Mouse (Mus musculus): ENCODE measurements around the gene Clta. TPM values are rescaled to one million over a fixed set of nuclear protein-coding genes. Genes with fewer than 3 reads are reported as not detected.
A peak's percentile ranks its signal among the peaks of the same experiment; 100 is the strongest.

Clta gene
- total RNA-seq, 1 experiment from 2014 or later = 166 TPM

DNA sequence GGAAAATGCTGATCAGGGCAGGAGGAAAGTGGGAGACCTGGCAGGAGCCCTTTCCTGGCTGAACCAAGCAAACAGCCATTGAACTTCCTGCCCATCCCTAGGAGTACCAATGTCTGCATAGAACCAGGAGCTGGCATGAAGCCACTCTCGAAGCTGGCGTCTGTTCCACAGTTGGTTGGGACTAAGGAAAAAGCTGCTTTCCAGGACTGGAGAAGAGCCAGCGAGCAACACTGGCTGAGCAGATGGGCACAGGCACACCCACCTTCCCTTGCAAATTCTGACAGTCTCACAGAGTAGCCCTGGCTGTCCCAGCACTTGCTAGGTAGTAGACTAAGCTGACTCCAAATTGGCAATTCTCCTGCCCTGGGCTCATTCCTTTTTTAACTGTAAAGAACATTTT lies 24.5 kb upstream of the Clta start:
- DNase-seq = peak; percentile 77

DNA sequence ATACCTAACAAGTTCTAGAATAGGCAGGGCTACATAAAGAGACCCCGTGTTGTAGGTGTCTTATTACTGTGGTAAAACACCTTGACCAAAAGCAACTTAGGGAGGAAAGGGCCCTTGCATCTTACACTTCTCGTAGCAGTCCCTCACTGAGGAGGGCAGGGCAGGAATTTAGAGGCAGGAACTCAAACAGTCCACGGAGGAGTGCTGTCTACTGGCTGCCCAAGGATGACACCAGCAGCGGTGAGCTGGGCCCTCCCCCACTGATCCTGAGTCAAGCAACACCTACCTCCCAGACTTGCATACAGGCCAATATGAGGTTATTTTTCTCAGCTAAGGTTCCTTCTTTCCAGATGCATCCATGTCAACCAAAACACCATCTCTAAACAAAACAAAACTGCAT lies 24.0 kb upstream of the Clta start:
- DNase-seq = no peak

DNA sequence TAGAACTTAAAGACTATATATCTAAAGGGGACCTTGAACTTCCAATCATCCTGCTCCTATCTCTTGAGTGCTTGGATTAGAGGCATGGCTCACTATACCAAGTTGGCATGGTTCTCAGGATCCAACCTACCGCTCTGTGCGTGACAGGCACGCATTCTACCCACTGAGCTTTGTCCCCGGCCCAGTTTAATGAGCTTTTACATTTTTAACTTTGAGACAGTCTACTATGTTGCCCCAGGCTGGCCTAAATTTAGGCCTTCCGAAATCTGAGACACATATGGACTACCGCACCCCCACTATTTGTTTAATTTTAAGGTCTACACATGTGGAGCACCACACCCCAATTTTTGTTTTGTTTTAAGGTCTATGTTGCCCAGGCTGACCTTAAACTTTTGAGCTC lies 23.4 kb upstream of the Clta start:
- no peak for DNase-seq

DNA sequence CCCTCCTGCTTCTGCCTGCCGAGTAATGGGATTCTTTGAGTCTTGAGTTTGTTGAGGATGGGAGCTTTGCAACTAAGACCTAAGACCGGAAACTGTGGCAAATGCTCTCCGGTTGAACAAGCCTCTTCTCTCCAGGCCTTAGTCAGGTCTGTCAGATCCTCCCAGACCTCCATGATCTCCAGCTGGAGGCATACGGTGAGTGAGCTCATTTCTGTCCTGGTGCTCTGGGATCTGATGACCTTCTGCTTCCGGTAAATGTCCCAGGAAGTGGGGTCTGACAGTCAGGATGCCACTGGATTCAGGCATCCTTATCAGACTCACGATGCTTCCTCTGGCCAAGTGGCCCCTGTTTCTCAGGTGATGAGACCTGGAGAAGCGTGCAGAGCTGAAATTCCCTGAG lies 23.0 kb upstream of the Clta start:
- DNase-seq = no peak

DNA sequence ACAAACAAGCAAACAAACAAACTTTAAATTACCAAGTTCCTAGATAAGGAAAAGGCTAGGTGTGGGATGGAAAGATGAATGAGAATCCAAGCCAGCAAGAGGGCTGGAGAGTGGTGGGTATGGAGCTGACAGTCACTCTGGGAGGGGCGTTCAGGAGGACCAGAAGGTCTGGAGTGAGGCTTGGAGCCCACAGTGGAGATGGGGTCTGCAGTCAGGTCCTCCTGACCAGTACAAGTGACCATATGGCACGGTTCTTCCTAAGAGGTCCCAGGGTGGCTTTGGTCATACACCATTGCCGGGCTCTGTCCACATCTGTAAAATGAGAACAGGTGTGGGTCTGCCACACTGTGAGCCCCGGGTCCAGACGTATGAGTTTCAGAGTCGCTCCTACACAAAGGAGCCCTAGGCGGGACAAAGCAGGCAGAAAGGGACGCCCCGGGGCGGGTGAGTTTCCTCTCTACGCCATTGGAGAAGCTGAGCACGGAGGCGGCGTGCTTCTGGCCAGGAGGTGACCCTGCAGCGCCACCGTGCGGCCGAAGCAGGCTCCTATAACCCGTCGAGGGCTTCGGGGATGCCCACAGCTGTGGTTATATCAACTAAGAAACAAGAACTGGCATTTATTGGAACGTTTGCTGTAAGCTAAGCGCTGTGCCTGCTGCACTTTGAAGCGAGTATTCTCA lies 22.1 kb upstream of the Clta start:
- DNase-seq = peak; percentile 96

DNA sequence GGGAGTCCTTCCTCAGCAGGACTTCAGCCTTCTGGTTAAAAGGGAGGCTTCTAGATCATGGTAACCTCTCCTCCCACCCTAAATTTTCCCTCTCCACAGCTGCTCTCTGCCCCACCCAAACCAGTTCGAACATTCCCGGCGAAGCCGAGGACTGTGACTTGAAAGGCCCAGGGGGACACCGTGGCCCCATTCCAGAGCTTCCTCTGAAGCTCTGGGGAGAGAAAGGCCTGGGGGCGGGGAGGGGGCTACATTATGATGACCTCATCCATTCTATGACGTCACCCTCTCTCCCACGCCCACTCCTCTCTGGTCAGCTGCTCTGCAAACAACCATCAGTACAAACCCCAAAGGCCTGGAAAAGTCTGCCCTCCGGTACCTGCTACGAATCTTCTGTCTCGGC lies 21.1 kb upstream of the Clta start, which contains the start of gene Ccin:
Gene Ccin (plus strand): TSS at position 303 of the 400 bp plus-strand sequence.
- no peak for DNase-seq

DNA sequence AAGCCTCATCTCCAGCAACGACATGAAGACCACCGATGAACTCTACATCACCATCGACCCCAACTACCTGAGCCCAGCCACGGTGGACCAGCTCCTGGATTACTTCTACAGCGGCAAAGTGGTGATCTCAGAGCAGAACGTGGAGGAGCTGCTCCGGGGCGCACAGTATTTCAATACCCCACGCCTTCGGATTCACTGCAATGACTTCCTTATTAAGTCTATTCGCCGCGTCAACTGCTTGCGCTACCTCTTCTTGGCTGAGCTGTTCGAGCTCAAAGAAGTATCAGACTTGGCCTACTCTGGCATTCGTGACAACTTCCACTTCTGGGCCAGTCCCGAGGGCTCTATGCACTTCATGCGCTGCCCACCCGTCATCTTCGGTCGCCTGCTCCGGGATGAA lies 20.5 kb upstream of the Clta start:
- DNase-seq = no peak

DNA sequence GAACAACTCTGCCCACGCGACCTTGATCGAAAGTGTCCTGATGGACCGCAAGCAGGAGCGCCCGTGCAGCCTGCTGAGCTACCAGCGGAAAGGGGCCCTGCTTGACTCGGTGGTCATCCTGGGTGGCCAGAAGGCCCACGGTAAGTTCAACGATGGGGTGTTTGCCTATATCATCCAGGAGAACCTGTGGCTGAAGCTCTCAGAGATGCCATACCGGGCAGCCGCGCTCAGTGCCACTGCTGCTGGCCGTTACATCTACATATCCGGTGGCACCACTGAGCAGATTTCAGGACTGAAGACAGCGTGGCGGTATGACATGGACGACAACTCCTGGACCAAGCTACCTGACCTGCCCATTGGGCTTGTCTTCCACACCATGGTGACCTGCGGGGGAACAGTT lies 19.9 kb upstream of the Clta start:
- DNase-seq = no peak

DNA sequence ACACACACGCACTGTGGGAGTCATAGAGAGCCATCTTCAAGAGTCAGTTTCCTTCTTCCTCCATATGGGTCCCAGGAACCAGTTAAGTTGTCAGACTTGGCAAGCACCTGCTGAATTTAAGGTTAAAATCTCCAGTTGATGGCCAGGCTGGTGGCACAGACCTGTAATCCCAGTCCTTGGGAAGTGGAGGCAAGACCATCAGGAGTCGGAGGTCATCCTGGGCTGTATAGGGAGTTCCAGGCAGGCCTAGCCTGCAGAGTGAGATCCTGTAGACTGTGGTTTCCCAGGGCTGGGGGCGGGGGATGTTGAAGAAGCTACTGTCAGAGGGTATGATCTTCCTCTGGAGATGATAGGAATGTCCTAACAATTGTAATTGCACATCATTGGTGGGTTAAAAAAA lies 15.3 kb upstream of the Clta start:
- DNase-seq = no peak

DNA sequence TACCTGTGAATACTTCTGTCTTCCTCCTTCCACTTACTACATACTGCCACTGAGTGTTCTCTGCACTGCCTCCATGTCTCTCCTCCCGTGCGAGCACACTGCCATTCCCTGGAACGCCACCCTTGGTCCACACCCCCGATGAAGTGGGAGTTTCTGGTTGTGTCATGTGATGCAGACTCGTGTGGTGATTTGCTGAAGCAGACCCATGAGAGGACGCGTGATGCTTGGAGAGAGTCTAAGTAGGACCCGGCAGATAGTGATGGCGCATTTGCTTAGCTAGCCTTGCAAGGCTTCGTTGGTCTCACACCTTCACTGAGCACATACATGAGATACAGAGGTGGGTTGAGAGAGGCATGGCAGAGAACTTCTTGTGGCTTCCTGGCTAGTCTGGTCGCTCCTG lies 11.2 kb upstream of the Clta start:
- DNase-seq = no peak

DNA sequence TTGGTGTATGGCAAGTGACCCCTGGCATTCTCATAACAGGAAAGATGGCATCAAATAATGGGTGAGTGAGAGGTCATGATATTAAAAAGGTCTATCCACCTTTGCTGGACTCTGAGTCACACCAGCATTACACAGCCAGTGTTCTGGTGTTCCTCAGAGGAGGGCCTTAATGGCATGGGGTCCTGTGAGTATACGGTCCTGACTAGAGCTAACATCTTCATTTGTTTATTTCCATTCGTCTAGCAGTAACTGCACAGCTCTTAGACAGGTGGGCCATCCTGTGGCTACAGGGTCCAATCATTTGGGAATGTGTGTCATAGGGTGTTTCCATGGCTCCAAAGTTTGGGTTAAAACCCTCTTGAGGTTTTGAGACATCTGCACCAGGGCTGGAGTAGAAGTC lies 9.9 kb upstream of the Clta start:
- DNase-seq = no peak

DNA sequence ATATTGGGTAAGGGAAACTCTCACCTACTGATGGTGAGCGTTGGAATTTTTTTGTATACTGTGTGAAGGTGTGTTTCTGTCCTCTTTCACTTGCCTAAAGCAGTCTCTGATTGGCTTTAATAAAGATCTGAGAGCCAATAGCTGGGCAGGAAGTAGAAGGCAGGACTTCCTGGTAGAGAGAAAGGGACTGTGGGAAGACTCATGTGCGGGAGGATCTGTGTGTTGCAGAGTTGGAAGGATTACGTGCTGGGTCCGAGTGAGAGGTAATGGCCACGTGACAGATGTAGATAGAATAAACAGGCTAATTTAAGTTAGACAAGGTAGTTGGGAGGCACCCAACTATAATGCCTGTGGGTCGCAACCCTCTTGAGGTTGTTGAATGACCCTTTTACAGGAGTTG lies 630 bp upstream of the Clta start:
- DNase-seq = no peak

DNA sequence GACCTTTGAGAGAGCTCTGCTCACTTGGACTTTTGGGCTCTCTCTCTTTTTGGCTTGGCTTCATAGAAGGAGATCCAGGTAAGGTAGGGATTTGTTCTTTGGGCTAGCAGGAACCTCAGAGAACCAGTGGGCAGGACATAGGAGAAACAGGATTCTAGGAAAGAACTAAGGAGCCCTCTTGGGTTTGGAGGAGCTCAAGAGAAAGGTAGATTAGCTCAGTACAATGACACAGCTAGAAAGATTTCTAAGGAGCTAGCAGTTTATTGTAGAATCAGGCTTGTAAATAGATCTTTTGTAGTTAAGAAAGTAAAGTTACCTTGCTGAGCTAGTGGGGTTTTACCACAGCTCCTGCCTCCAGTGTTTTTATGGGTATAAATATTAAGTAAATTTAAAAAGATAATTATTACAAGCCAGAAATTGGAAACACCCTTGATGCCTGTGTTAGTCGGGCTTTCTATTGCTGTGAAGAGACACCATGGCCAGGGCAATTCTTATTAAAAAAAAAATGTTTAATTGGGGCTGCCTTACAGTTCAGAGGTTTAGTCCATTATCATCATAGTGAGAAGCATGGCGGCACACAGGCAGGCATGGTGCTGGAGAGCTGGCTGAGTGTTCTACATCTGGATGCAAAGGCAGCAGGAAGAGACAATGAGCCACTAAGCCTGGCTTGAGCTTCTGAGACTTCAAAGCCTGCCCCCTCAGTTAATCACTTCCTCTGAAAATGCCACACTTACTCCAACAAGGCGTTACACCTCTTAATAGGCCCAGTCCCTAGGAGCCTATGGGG lies 564 bp downstream of the Clta start:
- no peak for DNase-seq

DNA sequence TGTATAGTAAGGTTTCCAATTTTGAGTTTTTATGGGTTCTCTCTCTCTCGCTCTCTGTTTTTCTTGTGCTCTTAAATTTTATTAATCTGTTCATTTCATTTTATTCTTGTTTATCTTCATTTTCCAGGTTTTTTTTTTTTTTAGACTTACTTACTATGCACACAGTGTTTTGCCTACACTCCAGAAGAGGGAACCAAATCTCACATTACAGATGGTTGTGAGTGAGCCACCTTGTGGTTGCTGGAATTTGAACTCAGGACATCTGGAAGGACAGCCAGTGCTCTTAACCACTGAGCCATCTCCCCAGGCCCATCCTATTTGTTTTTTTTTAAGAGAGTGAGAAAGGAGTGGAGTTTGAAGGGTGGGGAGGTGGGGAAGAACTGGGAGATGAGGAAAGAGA lies 5.9 kb downstream of the Clta start:
- no peak for DNase-seq

DNA sequence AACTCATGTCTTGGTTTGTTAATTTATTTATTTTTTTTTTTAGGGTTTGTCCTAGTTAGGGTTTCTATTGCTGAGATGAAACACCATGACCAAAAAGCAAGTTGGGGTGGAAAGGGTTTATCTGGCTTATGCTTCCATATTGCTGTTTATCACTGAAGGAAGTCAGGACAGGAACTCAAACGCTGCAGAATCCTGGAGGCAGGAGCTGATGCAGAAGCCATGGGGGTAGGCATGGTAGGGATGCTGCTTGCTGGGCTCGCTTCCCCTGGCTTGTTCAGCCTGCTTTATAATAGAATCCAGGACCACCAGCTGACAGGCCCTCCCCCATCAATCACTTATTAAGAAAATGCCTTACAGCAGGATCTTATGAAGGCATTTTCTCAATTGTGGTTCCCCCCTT lies 6.6 kb downstream of the Clta start:
- DNase-seq = no peak

DNA sequence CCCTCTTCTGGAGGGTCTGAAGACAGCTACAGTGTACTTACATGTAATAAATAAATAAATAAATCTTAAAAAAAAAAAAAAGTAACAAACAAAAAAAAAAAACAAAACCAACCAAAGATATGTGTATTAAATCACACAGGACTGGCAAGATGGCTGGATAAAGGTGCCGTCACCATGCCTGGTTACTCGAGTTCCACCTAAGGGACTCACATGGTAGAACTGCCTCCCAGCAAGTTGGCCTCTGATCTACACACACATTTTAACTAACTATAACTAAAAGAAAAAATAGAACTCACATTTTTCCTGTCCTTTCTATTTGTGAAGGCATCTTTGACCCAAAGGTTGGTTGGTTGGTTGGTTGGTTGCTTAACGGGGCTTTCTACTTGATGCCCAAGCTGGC lies 7.5 kb downstream of the Clta start:
- DNase-seq = no peak

DNA sequence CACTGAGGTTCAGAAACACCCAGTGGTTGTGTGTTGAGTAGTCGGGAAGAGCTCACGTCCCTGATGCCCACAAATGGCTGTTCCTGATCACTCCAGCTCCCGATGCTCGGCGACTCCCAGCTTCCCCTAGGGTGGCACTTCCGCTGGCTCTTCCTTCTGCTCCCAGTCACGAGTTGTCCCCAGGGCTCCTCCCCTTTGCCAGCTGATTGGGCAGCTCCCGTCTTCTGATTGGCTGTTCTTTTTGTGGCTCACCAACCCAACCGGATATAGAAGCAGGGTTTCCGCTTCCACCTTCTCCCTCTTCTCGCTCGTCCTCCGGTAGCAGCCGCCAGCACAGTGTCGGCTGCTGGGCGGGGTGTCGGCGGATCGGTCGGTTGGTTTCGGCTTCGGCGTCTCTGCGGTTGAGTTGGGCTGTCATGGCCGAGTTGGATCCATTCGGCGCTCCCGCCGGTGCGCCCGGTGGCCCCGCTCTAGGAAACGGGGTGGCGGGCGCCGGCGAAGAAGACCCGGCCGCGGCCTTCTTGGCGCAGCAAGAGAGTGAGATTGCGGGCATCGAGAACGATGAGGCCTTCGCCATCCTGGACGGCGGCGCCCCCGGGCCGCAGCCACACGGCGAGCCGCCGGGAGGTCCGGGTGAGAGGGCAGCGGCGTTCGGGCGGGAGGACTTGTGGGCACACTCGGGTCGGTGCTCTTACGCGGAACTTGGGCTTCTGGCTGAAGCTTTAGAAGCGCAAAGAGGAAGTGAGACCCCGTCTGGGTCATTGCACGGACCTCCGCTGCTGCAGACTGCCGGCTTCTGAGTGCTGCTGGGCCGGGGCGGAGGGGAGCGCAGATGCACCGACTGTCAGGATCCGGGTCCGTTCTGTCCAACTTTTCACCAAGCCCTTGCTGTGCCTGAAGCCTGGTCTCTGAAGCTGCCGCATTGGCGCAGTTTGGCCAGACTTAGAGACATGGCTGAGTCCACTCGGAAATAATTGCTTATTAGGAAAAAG lies 8.4 kb downstream of the Clta start:
- DNase-seq = peak; percentile 96

DNA sequence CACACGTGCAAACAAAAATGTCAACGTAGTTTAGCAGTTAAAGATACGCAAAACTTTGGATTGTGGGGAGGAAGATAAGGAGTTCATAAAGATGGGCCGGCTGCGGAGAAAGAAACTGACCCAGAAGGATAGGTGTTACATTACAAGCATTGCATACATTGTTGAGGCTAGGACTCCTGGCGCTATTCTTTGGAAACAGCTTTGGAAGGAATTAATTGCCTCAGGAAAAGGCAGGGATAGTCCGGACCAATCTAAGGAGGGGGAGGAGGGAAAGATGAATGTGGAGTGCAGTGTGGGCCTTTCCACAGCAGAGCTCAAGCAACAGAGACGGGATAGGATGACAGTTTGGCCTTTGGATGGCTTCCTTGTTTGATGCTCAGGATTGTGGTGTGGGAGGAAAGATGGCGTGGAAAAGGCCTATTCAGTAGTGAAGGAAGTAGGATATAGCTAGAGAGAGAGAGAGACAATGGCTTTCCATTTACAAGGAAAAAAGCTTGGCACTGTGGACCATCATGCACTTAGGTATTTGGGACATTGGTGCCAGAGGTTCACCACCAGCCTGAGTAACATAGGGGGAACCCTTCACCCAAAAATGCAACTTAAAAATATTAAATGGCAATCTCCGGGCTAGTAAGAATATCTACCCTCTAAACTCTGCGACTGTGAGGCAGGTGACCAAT lies 9.3 kb downstream of the Clta start:
- no peak for DNase-seq

DNA sequence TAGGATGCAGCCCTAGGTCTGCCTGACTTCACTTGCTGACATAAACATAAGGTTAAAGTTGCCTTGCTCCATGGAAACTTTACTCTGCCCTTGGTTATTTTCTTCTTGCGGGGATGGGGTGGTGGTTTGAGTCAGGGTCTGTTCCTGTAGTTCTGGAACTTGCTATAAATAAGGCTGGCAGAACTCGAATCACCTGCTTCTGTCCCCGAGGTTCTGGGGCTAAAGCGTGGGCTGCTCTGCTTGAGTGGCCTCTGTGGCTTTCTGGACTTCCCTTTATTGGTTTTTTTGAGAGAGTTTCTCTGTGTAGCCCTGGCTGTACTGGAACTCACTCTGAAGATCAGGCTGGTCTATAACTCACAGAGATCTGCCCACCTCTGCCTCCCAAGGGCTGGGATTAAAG lies 11.8 kb downstream of the Clta start:
- DNase-seq = no peak

DNA sequence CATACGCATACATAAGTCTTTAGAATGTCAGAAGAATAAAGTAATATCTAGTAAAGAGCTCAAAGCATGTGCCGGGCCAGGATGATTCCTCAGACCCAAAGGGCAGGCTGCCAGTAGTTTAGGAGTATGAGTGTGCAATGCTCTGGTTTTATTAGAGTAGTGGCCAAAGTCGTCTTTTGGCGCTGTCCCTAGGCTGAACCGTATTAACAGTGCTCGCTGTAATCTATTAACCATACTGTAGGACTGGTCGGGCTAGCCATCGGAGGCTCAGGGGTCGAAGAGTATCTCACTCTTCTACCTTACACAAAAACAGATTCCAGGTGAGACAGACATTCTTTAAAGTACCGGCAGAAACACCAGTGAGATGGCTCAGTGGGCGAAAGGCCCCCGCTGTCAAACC lies 12.5 kb downstream of the Clta start:
- no peak for DNase-seq

DNA sequence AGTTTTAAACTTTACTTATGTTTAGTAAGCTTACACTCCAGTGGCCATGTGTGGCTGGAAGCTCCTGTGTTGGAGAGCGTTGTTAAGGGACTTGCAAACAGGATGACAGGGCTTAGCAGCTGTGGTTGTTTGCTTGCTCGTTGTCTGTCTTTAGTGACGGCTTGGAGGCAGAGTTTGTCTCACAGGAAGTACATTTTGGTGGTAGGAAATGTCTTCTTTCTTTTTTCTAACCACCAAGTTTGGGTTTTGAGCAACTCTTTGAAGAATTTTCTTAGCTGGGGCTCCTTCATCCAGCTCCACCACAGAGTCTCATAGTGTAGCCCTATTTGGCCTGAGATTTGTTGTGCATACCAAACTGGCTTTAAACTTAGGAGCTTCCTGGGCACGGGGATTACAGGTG lies 18.1 kb downstream of the Clta start:
- no peak for DNase-seq

DNA sequence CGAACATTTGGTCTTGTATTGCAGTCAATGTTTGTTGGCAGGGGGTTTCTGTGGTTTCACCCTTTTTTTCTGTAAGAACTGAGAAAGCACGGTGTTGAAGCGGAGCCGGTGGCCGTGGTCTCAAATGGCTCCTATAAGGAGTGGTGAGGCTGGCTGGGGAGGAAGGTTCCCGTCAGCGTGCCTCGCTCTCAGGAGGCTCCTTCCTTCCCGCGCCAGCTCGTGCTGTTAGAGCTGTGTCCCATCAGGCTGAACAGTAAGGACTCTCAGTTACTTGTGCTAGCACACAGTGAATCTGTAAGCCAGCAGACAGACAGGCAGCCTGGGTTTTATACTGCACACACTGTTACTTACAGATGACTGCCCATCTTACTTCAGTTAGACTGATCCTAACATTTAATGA lies 18.5 kb downstream of the Clta start:
- no peak for DNase-seq
